In genomic region chr11:71393406-71393805, GRCm38 (mm10) we compare ENCODE assay signal across 19 mouse cellular contexts.
"Had no signal": no experiment of that assay in that cellular context is flagged by ENCODE, and none has a peak within 500 bp of the region (broad histone marks: within the 10 kb centered on the region; RNA-seq: fewer than 3 reads in every experiment).

No protein-coding gene starts in this region.

- DNase-seq: kidney, adult 9 months; kidney, postnatal 14 days; kidney, postnatal 4 days; liver, embryonic 13.5 days; lung, adult 2 months; lung, postnatal 10 days; lung, postnatal 36 days; midbrain, embryonic 14.5 days; right cerebral cortex, adult 18-20 months; right cerebral cortex, postnatal 14 days; right cerebral cortex, postnatal 4 days; thymus, adult 2 months; thymus, postnatal 14 days; thymus, postnatal 4 days had no signal

- H3K36me3 ChIP-seq: liver, embryonic 13.5 days; midbrain, embryonic 10.5 days; neural tube, embryonic 12.5 days; neural tube, embryonic 15.5 days had no signal

- H3K27me3 ChIP-seq: liver, embryonic 13.5 days; megakaryocyte, embryonic 14.5 days; neural tube, embryonic 12.5 days; neural tube, embryonic 15.5 days had no signal

- H3K4me1 ChIP-seq: liver, embryonic 13.5 days; megakaryocyte, embryonic 14.5 days had no signal

- H3K9me3 ChIP-seq: liver, embryonic 13.5 days; megakaryocyte, embryonic 14.5 days; midbrain, embryonic 10.5 days; neural tube, embryonic 12.5 days; neural tube, embryonic 15.5 days had no signal

- H3K4me3 ChIP-seq: liver, embryonic 13.5 days; megakaryocyte, embryonic 14.5 days; midbrain, embryonic 10.5 days; neural tube, embryonic 12.5 days; neural tube, embryonic 15.5 days had no signal

- H3K27ac ChIP-seq: liver, embryonic 13.5 days; midbrain, embryonic 10.5 days; neural tube, embryonic 12.5 days; neural tube, embryonic 15.5 days; stomach, postnatal 0 days had no signal

- H3K4me2 ChIP-seq: liver, embryonic 13.5 days; neural tube, embryonic 12.5 days; neural tube, embryonic 15.5 days had no signal

- H3K9ac ChIP-seq: liver, embryonic 13.5 days; neural tube, embryonic 12.5 days; neural tube, embryonic 15.5 days had no signal
